Mouse (Mus musculus): ENCODE measurements at regions not wholly inside any gene's neighbourhood (a gene's known extent, or its start where the extent isn't known, plus 50 kb on each side); places are given as distances from the start of the nearest gene placed in this dataset.
A peak's percentile ranks its signal among the peaks of the same experiment; 100 is the strongest.

GRCm38 (mm10) chr12:26130811-26131210 lies 284.2 kb downstream of the Rnf144a start:
- DNase-seq: no peak

GRCm38 (mm10) chr12:26130011-26130410 lies 285.0 kb downstream of the Rnf144a start:
- no peak for DNase-seq

GRCm38 (mm10) chr12:26129511-26129910 lies 285.5 kb downstream of the Rnf144a start:
- no peak for DNase-seq

DNA sequence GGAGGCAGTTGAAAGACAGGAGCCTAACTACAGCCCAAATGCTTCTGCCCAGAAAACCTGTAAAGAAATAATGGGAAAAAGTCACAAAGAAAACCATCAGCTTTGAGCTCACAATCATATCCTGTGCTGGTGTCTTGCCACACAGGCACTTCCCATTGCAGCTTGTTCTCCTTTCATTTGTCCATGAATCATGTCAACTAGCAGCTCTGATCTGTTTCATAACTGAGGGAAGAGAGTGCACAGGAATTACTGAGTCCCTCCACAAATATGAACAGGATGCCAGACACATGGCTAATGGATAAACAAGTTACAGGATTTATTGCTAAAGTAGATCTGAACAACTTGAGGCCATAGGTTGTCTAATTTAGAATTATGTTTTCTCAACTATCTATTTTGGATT lies 286.2 kb downstream of the Rnf144a start:
- DNase-seq: no peak

DNA sequence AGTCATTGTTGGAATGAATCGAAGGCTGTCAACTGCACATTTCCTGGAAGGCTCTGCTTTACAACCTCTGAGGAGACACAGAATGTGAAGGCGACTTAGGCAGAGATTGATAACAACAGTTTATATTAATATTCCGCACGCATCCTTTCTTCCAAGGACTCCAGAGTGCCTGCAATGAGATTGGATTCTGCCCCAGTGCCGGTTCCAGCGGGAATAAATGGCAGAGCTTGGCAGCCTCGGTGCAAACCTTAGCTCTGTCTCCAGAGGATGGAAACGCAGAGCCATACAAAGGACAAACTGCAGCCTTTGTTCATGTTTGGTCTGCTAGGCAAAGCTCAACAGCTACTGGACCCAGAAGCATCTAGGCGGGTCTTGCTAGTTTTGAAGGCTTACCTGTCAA lies 288.8 kb downstream of the Rnf144a start:
- no peak for DNase-seq

DNA sequence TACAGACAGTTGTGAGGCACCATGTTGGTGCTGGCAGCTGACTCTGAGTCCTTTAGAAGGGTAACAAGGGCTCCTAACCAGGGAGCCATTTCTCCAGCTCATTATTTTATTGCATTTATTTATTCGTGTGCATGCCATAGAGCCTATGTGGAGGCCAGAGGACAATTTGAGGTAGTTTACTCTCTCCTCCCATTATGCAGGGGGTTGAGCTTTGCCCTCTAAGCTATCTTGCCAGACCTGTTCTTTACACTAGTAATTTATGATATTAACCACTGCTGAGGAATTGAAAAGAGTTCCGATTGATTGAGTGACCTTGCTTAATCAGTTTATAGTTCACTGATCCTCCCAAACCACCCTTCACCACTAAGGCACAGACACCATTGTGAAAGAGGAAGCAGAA lies 290.8 kb downstream of the Rnf144a start:
- no peak for DNase-seq

DNA sequence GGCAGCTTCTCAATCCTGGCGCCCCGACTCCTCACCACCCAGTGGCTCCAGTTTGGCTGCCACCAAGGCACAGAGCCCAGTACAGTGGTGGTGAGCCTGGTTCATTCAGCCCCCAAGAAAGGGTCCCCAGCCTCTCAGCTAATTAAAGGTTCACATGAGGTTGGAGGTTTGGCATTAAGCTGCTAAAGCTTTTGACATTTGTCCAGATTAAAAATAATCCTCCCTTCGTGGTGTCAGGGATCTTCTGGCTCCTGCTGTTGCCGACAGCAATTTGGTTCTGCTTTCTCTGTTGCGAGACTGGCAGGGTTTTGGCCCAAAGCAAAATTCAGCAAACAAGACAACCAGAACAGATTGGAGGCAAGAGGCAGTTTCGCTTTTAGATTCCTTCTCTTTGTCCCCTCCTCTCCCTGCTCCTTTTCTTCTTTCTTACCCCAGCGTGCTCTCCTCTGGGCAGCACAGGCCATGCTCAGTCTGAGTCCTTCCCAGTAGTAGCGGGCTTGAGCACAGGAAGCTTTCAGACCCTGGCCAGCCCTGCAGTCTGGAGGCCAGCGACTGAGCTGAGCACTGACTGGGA lies 299.6 kb downstream of the Rnf144a start:
- no peak for DNase-seq

GRCm38 (mm10) chr12:26112166-26113019 lies 302.7 kb downstream of the Rnf144a start:
- DNase-seq: no peak

GRCm38 (mm10) chr12:26109866-26110265 lies 305.2 kb downstream of the Rnf144a start:
- DNase-seq: no peak

GRCm38 (mm10) chr12:26104372-26104771 lies 310.7 kb downstream of the Rnf144a start:
- no peak for DNase-seq

GRCm38 (mm10) chr12:26102384-26102783 lies 312.7 kb downstream of the Rnf144a start:
- no peak for DNase-seq

GRCm38 (mm10) chr12:26100140-26100539 lies 314.9 kb downstream of the Rnf144a start:
- no peak for DNase-seq

DNA sequence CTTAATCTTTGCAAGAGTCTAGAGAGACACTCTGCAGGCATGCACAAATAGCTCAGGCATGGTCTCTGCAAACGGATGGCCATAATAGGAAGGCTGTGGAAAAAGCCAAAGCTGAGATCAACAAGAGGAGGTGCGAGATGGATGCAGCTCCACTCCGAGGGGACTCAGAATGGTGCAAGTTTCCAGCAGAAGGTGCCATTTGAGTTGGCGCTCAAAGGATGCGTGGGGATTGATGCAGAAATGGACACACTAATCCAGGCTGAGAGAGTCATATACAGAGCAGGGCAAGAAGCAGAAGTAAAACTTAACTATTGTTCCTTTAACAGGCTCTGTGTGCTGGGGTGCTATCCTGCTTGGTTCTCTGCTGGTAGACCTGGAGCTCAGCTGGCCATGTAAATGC lies 315.9 kb downstream of the Rnf144a start:
- DNase-seq: no peak

DNA sequence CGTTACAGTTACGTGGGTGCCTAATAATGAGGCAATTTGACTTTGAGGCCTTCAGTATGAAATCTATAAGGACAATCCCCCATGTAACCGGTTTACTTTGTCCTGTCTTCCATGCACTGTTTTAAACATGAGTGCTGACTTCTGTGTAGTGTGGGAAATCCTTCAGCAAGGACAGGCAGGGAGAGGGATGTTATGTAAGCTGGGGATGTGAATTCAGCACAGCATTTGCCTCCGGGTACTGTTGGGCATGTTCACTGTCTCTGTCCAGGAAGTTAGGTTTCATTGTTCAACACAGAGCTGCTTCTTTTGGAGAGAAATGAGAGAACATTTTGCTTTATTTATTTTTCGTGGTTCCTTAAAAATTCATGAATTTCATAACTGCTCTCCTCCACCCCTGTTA lies 322.7 kb downstream of the Rnf144a start:
- no peak for DNase-seq

DNA sequence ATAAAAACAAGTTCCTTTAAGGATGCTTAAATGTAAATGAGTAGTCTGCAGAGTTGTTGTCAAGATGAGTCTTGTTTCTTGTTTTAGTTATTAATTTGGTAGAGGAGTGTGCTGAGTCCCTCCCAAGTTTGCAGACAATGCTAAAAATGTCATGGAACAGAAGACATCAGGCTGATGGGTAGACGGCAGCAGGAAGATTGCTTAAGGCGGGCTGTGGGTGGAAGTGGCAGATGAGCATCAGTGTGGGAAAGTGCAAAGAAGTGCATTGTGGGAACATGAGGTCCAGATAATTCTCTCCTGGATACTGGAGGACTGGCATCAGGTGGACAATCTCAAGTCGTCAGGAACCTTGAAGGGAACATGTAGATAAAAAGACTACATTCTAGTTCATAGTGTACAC lies 323.2 kb downstream of the Rnf144a start:
- no peak for DNase-seq

DNA sequence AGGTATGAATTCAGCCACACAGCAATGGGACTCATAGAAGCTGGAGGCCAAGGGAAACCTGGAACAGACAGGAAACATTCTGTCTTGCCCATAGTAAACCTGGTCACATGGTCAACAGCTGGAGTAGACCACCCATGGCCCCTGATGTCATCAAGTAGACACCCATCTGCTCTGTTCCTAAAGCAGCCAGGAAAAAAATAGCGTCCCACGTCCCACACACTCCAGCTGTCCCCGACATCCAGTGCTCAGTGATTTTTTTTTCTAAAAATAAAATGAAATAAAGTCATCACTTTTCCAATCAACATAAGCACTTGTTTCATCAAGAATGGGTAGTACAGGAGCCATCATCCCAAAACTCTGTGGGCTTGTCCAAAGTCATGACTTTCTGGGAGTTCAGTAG lies 326.7 kb downstream of the Rnf144a start:
- DNase-seq: no peak

DNA sequence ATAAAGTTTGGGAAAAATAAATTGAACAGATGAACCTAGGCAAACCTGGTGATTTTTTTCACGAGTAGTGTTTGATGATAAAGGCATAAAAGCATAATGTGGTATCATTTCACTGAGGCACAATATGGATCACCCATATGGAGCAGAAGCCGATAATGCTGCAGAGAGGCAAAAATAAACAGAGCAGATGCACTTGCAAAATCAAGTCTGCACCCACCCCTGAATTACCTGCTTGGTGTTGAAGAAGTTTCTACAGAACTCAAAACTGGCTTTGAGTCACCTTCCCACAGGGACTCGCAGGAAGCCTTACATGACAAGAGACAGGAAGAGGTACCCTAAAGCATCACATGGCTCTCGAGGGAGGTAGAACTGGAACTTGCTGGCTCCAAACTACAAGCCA lies 328.1 kb downstream of the Rnf144a start:
- no peak for DNase-seq

- DNase-seq: no peak
These were observed 328.6 kb downstream of the Rnf144a start for GRCm38 (mm10) chr12:26086414-26086813.

- DNase-seq: no peak
These were observed 335.9 kb downstream of the Rnf144a start for GRCm38 (mm10) chr12:26079061-26079625.

DNA sequence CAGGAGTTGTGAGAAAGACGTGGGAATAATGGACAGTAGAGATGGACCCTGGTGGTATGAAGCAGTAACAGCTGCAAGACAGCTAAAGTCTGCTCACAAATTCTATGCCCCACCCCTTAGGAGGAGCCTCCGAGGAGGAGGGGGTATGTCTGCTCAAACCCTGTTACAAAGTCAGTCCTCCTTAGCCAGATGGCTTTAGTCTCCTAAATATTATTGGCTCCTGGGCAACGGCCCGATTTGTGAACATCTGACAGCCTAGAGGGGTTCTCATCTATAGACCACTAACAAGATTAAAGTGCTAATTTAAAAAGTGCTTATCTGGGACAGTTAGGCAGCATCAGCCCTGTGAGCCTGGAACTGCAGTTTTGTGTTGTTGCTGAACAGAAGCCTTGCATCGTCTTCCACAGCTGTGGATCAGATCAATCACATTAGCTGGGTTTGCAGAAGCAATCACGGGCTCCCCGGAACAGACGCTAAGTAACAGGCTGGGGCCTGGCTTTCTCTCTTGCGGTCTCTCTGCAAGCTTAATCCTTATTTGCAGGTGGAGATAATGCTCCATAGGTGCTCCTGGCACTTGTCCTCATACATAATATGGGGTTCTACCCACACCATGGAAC lies 339.3 kb downstream of the Rnf144a start:
- peak; percentile 36 for DNase-seq

DNA sequence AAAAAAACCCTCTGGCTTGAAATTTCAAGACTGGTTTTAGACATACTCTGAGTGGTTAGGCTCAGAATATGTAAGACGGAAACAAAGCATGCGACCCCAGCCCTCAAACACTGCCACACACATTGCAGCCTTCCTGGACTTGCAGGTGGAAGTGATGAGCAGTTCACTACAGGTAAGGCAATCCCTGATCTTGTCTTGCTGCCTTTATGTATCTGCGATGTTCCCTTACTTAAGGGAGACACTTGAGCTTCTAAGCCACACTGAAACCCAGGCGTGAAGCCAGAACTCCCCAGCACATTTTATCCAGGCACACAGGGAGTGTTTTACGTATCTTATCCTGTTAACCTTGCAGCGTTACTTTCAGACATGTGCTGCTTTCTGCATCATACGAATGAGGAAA lies 342.9 kb downstream of the Rnf144a start:
- DNase-seq: no peak

- DNase-seq: peak; percentile 84
These were observed 343.4 kb downstream of the Rnf144a start for GRCm38 (mm10) chr12:26071610-26072009.

DNA sequence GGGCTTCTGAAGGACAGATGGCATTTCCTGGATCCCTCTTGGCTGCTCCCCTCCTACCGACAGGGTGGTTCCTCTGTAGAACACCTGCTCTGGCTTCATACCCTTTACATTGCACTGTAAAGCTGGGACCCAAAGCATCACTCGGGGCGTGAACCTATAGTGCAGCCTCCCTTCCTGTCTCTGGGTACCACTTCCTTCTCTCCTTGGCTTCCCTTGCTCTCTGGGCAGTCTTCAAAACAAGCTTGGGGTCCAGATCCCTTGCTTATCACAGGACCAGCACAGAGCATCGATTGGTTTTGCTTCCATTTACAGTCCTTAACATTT lies 346.4 kb downstream of the Rnf144a start:
- DNase-seq: no peak
